Mouse (Mus musculus) heart, embryonic 12.5 days (tissue): ENCODE measurements around the gene Cep70. TPM values are rescaled to one million over a fixed set of nuclear protein-coding genes. Genes with fewer than 3 reads are reported as not detected.

Experiments
- ATAC-seq: fragments of 200-750 bp; cut with Nextera tagmentation; 2 replicates; pipeline ENCODE4 v1.8.0; 2017; ENCODE audit warnings: moderate TSS enrichment, moderate library complexity; ENCODE audit not compliant: insufficient number of reproducible peaks, low FRiP score
- H3K27ac ChIP-seq: fragments of 300-500 bp; sonication (generic); 2 replicates; pipeline ENCODE4 v1.5.1; 2016; ENCODE audit warnings: mild to moderate bottlenecking, moderate library complexity; ENCODE audit not compliant: poor library complexity, severe bottlenecking
- H3K27me3 ChIP-seq: fragments of 300-500 bp; sonication (generic); replicated peaks from 2 replicates; pipeline ENCODE4 v1.6.1; 2016; ENCODE audit warnings: mild to moderate bottlenecking, moderate library complexity
- H3K36me3 ChIP-seq: fragments of 300-500 bp; sonication (generic); 2 replicates; pipeline ENCODE4 v1.6.1; 2016; ENCODE audit warnings: mild to moderate bottlenecking, moderate library complexity
- H3K4me1 ChIP-seq: fragments of 300-500 bp; sonication (generic); replicated peaks from 2 replicates; pipeline ENCODE4 v1.6.1; 2016; ENCODE audit warnings: mild to moderate bottlenecking
- H3K4me2 ChIP-seq: fragments of 300-500 bp; sonication (generic); 2 replicates; pipeline ENCODE4 v1.6.1; 2016; ENCODE audit warnings: mild to moderate bottlenecking, moderate library complexity
- H3K4me3 ChIP-seq: fragments of 300-500 bp; sonication (generic); 2 replicates; pipeline ENCODE4 v1.5.1; 2016; ENCODE audit warnings: mild to moderate bottlenecking
- H3K9ac ChIP-seq: fragments of 300-500 bp; sonication (generic); 2 replicates; pipeline ENCODE4 v1.6.1; 2016; ENCODE audit warnings: mild to moderate bottlenecking, moderate library complexity
- H3K9me3 ChIP-seq: fragments of 300-500 bp; sonication (generic); replicated peaks from 2 replicates; pipeline ENCODE4 v1.6.1; 2016; ENCODE audit warnings: mild to moderate bottlenecking, moderate library complexity
- WGBS: fragments of 180-500 bp; shearing (Covaris S2); methylation state at CpG from one replicate; pipeline ENCODE4 v1.1.7; 2016; 5-methylcytosine and 5-hydroxymethylcytosine counted together
- polyA plus RNA-seq: library from polyadenylated mRNA; unstranded; fragments of >200 nt; fragmentation: Nextera tagmentation; extraction: Ambion mirVana; gene quantifications from 2 replicates; pipeline ENCODE4 v1.2.1, GENCODE M21; 2016

Cep70 gene
- 28.6 and 30.2 TPM in 2 replicates for polyA plus RNA-seq

DNA sequence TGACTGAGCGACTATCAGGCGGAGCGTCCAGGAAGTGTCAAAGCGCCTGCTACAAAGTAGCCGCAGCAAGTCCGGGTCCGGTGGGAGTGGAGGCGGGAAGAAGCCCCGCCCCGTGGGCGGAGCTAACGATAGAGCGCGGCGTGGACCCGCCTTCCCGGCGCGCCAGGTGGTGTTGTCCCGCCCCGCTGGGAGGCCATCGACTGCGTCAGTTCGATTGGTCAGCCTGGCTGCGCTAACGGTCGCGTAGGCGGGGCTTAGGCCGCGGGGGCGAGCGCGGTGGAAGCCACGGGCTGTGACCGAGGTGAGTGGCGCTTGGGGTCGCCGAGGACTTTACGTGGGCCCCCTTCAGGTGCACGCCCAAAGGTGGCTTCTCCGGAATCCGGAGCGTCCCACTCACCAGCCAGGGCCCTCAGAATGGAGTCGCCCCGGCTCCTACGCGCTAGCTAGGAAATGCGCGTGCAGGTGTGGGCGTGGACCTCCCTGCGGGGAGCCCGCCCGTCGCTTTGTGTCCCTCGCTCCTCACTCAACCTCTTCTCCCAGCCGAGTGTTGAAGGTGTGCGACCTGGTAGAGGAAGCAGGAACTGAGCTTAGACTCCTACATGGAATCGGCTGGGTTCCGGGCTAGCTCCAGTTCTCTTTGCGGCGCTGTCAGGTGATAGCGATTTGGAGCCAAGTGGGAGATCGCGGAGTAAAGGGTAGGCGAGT lies at the start of gene Cep70:
TSS of gene Cep70 (plus strand) at position 178 of the 705 bp plus-strand sequence.
- H3K4me3 ChIP-seq = peak within 1 kb of the TSS; percentile 85
- WGBS = under 1% methylated on average over 66 of the region's 66 CpGs
- peak; percentile 97 for ATAC-seq

DNA sequence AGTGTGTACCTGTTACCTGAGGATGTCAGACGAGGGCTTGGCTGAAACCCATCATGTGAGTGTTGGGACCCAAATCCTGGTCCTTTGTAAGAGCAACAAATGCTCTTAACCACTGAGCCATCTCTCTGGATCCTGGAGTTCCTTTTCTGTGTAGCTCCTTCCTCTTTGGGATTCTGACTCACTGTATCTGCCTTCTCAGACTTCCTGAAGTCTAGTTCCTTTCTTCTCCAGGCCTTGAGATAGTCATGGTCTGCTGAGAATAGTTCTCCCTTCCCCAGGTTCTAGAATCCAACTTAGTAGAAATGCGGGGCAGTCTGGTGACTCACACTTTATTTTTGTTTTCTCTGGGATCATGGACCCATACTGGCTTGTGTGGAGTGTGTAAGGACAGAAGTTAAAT lies 30.5 kb upstream of the Cep70 start:
- Histone ChIP-seq H3K36me3 (no peaks in the 10 kb centered on the region), H3K9me3 (no peaks in the 10 kb centered on the region), H3K27me3 (no peaks in the 10 kb centered on the region), H3K4me2 (no peak overlapping the region), H3K4me3 (no peak overlapping the region), H3K27ac (no peak overlapping the region), H3K9ac (no peak overlapping the region), H3K4me1 (no peaks in the 10 kb centered on the region)
- no peak for ATAC-seq
- 49% methylated on average over 2 of the region's 2 CpGs for WGBS

More for the DNA sequence above, at the start of gene Cep70:
- Histone ChIP-seq H3K4me1 (peaks cover 13% of the 10 kb centered on the region), H3K27me3 (no peaks in the 10 kb centered on the region), H3K27ac (peak within 1 kb of the TSS; percentile 64), H3K9ac (peak within 1 kb of the TSS; percentile 89), H3K4me2 (peak within 1 kb of the TSS; percentile 80), H3K36me3 (peaks cover 8% of the 10 kb centered on the region), H3K9me3 (no peaks in the 10 kb centered on the region)

DNA sequence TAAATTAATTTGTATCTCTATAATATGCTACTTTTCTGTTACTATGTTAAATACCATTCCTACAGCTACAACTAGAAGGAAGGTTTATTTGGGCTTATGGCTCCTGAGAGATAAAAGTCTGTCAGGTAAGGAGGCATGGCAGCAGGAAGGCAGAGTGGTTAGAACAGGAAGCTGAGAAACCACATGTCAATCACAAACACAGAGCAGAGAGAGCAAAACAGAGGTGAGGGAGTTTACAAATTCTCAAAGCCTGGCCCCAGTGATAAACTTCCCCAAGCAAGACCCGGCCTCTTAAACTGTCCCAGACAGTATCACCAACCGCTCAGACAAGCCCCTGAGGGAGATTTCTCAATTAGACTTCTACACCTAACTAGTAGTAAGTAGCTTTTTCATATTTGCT lies 27.0 kb upstream of the Cep70 start:
- H3K9me3 ChIP-seq = no peaks in the 10 kb centered on the region
- H3K9ac ChIP-seq = no peak overlapping the region
- H3K36me3 ChIP-seq = no peaks in the 10 kb centered on the region
- no peaks in the 10 kb centered on the region for H3K4me1 ChIP-seq
- no peak overlapping the region for H3K4me2 ChIP-seq
- H3K27me3 ChIP-seq = no peaks in the 10 kb centered on the region
- no peak overlapping the region for H3K4me3 ChIP-seq
- no peak for ATAC-seq
- WGBS = 61% methylated on average over 2 of the region's 2 CpGs
- no peak overlapping the region for H3K27ac ChIP-seq

DNA sequence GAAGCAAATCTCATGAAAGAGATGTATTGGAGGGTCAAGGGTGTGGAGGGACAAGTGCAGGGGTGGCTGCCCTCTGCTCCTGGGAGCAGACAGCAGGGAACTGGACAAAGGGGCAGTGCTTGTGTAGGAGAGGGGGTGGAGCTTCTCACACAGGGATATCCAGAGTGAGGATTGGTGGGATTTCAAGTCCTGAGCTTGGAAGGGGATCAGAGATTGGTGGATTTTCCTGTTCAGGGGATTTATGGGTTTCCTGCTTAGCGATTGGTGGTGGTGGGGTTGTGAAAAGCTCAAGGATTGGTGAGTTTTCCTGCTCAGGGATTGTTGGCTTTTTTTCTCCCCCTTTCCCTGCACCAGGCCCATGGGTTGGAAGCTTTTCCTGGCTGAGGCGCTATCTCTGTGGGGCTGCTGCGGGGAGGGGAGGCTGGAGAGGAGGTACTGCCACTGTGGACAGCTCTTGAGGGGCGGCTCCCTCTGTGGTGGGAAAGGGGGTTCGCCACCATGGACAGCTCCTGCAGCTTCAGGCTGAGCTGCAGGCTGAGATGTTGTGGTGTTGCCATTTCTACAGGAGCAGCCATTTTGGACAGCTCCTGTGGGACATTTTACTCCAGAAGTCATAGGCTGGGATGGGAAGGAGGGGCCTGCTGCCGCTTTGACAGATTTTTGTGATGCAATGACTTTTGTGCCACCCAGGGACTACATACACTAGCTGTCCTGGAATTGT lies 25.0 kb upstream of the Cep70 start:
- WGBS = 13% methylated on average over 6 of the region's 6 CpGs
- Histone ChIP-seq H3K4me1 (no peaks in the 10 kb centered on the region), H3K9me3 (no peaks in the 10 kb centered on the region), H3K9ac (no peak overlapping the region), H3K36me3 (no peaks in the 10 kb centered on the region), H3K4me2 (no peak overlapping the region), H3K27ac (no peak overlapping the region), H3K4me3 (no peak overlapping the region), H3K27me3 (no peaks in the 10 kb centered on the region)
- ATAC-seq = peak; percentile 71

DNA sequence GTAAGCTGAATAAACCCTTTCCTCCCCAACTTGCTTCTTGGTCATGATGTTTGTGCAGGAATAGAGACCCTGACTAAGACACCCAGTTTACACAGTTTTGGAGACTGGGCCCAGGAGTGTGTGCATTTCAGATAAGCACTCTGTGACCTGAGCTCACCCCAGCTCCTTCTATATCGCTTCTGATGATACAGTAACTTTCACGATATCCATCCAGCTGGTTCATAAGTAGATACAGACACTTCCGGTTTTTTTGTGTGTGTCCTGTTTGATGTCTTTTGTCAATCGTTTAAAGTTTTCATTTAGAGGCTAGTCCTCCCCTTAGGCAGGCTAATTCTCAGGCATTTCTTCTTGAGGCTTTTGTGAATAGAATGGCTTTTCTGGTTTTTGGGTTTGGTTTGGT lies 21.5 kb upstream of the Cep70 start:
- WGBS = 68% methylated on average over 4 of the region's 4 CpGs

DNA sequence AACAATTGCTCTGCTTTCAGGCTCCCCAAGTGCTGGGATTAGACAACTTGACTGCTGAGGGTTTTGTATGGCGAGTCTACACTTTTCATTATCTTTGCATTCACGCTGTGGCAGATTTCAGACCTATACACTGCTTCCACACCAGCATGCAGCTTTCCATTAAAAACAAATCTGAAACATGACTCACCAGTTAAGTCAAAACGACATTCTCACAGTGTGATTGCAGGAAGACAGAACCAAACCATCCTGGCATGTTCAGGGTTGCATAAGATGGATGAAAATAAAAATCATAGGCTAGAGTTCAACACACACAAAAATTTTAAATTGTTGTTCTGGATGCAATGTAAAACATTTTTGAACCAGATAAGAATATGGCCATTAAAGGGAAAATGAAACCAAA lies 18.6 kb upstream of the Cep70 start:
- no peak overlapping the region for H3K4me3 ChIP-seq
- no peak overlapping the region for H3K27ac ChIP-seq
- H3K9me3 ChIP-seq = no peaks in the 10 kb centered on the region
- H3K9ac ChIP-seq = no peak overlapping the region
- no peak overlapping the region for H3K4me2 ChIP-seq
- H3K36me3 ChIP-seq = no peaks in the 10 kb centered on the region
- WGBS = 44% methylated on average over 3 of the region's 3 CpGs
- H3K4me1 ChIP-seq = no peaks in the 10 kb centered on the region
- H3K27me3 ChIP-seq = no peaks in the 10 kb centered on the region
- no peak for ATAC-seq

More for the DNA sequence above, 21.5 kb upstream of the Cep70 start:
- Histone ChIP-seq H3K27me3 (no peaks in the 10 kb centered on the region), H3K36me3 (no peaks in the 10 kb centered on the region), H3K4me1 (no peaks in the 10 kb centered on the region), H3K4me3 (no peak overlapping the region), H3K4me2 (no peak overlapping the region), H3K9ac (no peak overlapping the region), H3K27ac (no peak overlapping the region), H3K9me3 (no peaks in the 10 kb centered on the region)
- ATAC-seq = no peak

DNA sequence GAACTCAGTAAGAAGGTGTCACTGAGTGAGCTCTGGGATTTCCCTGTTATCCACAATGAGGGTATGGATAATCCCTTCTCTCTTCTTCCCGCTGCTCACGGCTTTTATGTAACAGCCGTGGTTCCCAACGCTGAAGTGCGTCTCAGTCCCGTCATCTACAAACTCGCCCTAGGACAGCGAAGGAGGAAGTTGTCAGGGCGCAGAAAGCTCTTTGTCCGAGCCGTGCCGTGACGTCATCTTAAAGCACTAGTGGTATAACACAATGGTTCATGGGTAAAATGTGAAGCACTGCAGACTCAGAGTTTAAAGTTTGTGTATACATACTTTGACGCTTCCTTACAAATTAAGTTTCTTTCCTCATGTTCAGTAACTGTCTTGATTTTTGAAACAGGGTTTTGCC lies 13.7 kb upstream of the Cep70 start:
- Histone ChIP-seq H3K36me3 (no peaks in the 10 kb centered on the region), H3K4me1 (no peaks in the 10 kb centered on the region), H3K4me2 (no peak overlapping the region), H3K9ac (no peak overlapping the region), H3K27me3 (no peaks in the 10 kb centered on the region), H3K9me3 (no peaks in the 10 kb centered on the region), H3K4me3 (no peak overlapping the region), H3K27ac (no peak overlapping the region)
- 85% methylated on average over 14 of the region's 14 CpGs for WGBS
- no peak for ATAC-seq

DNA sequence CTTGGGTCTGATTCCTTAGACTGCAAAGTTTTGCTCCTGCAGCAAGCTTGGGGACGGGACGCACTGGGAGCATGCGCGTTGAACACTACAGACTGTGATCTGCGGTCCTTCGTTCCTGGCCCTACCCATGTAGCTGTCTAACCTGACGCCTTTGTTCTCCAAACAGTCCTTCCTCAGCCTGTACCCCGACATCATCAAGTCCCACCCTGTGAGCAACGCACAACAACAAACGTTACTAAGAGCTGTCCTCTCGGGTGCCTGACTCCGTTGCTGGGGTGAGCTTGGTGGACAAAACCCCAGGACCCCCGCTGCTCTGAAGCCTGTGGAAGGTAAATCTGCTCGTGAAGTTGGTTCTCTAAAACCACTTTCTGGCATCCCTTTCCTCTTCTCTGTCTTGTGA lies 6.0 kb upstream of the Cep70 start, which contains the start of gene Faiml:
TSS of gene Faiml (minus strand) at position 101 of the 400 bp plus-strand sequence.
- WGBS = 79% methylated on average over 14 of the region's 14 CpGs
- Histone ChIP-seq H3K27ac (no peak within 1 kb of the TSS), H3K36me3 (no peaks in the 10 kb centered on the region), H3K9ac (no peak within 1 kb of the TSS), H3K9me3 (no peaks in the 10 kb centered on the region), H3K27me3 (no peaks in the 10 kb centered on the region), H3K4me3 (no peak within 1 kb of the TSS), H3K4me1 (0 out of 2 replicates have a peak, but pooled peaks cover under 1% of the 10 kb centered on the region), H3K4me2 (no peak within 1 kb of the TSS)
- no peak for ATAC-seq

DNA sequence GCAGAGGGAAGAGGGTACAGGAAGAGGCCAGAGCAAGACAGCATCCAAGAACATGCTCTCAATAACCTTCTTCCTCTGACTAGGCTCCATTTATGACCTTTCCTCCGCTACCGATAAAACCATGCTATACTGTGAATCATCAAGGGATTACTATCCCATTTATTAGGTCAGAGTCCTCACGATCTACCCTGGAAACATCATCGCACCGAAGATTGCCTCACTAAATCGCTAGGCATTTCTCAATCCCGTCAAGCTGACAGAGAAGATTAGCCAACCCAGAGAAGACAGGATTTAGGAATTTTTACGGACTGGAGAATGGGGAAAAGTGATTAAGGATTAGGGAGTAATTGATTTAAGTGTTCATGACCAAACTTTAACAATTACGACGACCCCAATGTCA lies 4.9 kb upstream of the Cep70 start:
- Histone ChIP-seq H3K27me3 (no peaks in the 10 kb centered on the region), H3K4me1 (peaks cover 7% of the 10 kb centered on the region), H3K9ac (no peak overlapping the region), H3K4me2 (no peak overlapping the region), H3K36me3 (no peaks in the 10 kb centered on the region), H3K27ac (no peak overlapping the region), H3K4me3 (no peak overlapping the region), H3K9me3 (no peaks in the 10 kb centered on the region)
- WGBS = 86% methylated on average over 10 of the region's 10 CpGs
- ATAC-seq = no peak

DNA sequence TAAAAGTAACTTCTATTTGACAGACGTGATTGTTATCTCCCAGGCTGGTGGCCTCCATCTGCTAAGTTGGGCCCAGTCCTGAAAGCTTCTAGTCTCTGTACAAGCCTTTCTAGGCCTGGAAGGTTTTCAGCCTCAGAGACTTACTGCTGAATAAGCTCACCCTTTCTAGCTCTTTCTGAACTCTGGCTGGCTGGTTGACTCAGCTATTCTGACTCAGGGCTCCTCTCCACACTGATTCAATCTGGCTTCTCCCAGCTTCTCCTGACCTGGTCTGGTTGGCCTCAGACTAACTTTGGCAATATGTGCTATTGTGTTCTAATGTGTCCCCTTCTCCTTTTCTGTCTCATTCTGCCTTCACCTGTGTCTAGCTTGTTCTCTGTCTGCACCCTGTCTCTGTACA lies 3.9 kb upstream of the Cep70 start:
- Histone ChIP-seq H3K27me3 (no peaks in the 10 kb centered on the region), H3K27ac (no peak overlapping the region), H3K9me3 (no peaks in the 10 kb centered on the region), H3K9ac (no peak overlapping the region), H3K36me3 (no peaks in the 10 kb centered on the region), H3K4me3 (no peak overlapping the region), H3K4me1 (peaks cover 11% of the 10 kb centered on the region), H3K4me2 (no peak overlapping the region)
- no peak for ATAC-seq
- 67% methylated on average over 1 of the region's 1 CpGs for WGBS

DNA sequence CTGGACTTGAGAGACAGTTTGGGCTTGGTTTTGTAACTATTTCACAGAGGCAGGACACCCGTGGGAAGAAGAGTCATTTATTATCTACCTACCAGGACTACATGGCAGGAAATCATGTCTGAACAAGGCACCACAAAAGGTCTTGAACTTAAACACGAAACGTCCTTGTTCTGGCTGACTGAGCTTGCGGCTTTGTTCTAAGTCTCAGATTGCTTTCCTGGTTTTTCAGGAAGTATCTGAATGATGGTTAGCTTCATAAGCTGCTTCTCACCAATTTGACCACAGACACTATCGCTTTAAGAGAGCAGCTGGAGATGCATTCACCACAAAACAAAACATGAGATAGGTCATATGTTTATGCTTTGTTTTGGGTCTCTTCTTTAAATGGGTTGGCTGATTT lies 2.6 kb upstream of the Cep70 start:
- Histone ChIP-seq H3K4me1 (peaks cover 11% of the 10 kb centered on the region), H3K27me3 (no peaks in the 10 kb centered on the region), H3K9me3 (no peaks in the 10 kb centered on the region), H3K27ac (no peak overlapping the region), H3K4me3 (no peak overlapping the region), H3K4me2 (no peak overlapping the region), H3K9ac (no peak overlapping the region), H3K36me3 (no peaks in the 10 kb centered on the region)
- no peak for ATAC-seq
- WGBS = 75% methylated on average over 5 of the region's 5 CpGs
